Mouse (Mus musculus) adrenal gland, adult 8-10 months (tissue): Measurements from ENCODE around the gene H6pd. TPM values are rescaled to one million over a fixed set of nuclear protein-coding genes. Genes with fewer than 3 reads are reported as not detected.
"Not testable (repeated sequence)": the region's sequence is repeated elsewhere in the genome, so short reads cannot be mapped to it uniquely, and the experiment has no call there.

Experiments
- DNase-seq: peaks from one replicate; pipeline ENCODE4 v3.0.0; 2022
- total RNA-seq, 4 experiments: library from RNA; stranded (reverse); gene quantifications; 2 replicates each; pipeline ENCODE4 v1.2.4; 2022

Gene H6pd
- total RNA-seq: 100 to 1,000 TPM; 122 to 173 (median 155) TPM

- peak; percentile 88 for DNase-seq
Measured at GRCm38 (mm10) chr4:150008853-150009586, at the start of gene H6pd. TSS of gene H6pd (minus strand) at chr4:150009023.

GRCm38 (mm10) chr4:150057722-150058121 lies 48.9 kb upstream of the H6pd start:
- no peak for DNase-seq

- DNase-seq: no peak
Measured at GRCm38 (mm10) chr4:150056171-150056570, 47.3 kb upstream of the H6pd start.

- DNase-seq: no peak
Measured at GRCm38 (mm10) chr4:150052380-150052779, 43.6 kb upstream of the H6pd start.

- no peak for DNase-seq
Measured at GRCm38 (mm10) chr4:150051514-150051913, 42.7 kb upstream of the H6pd start.

GRCm38 (mm10) chr4:150049564-150050226 lies 40.9 kb upstream of the H6pd start:
- no peak for DNase-seq

GRCm38 (mm10) chr4:150049157-150049513 lies 40.3 kb upstream of the H6pd start:
- no peak for DNase-seq

- no peak for DNase-seq
Measured at GRCm38 (mm10) chr4:150048478-150049156, 39.8 kb upstream of the H6pd start.

GRCm38 (mm10) chr4:150048038-150048437 lies 39.2 kb upstream of the H6pd start:
- peak; percentile 72 for DNase-seq

GRCm38 (mm10) chr4:150043591-150043990 lies 34.8 kb upstream of the H6pd start:
- no peak for DNase-seq

GRCm38 (mm10) chr4:150041346-150042110 lies 32.7 kb upstream of the H6pd start:
- no peak for DNase-seq

GRCm38 (mm10) chr4:150040856-150041255 lies 32.0 kb upstream of the H6pd start:
- not testable (repeated sequence) for DNase-seq

GRCm38 (mm10) chr4:150040003-150040581 lies 31.3 kb upstream of the H6pd start:
- DNase-seq: no peak

- no peak for DNase-seq
Measured at GRCm38 (mm10) chr4:150038533-150038932, 29.7 kb upstream of the H6pd start.

GRCm38 (mm10) chr4:150036094-150036493 lies 27.3 kb upstream of the H6pd start:
- DNase-seq: no peak

GRCm38 (mm10) chr4:150035280-150035679 lies 26.5 kb upstream of the H6pd start:
- peak; percentile 71 for DNase-seq

GRCm38 (mm10) chr4:150033261-150033671 lies 24.4 kb upstream of the H6pd start:
- DNase-seq: no peak

- no peak for DNase-seq
Measured at GRCm38 (mm10) chr4:150031234-150031890, 22.5 kb upstream of the H6pd start.

GRCm38 (mm10) chr4:150030449-150031233 lies 21.8 kb upstream of the H6pd start:
- DNase-seq: no peak

- DNase-seq: no peak
Measured at GRCm38 (mm10) chr4:150029885-150030284, 21.1 kb upstream of the H6pd start.

- no peak for DNase-seq
Measured at GRCm38 (mm10) chr4:150023518-150023917, 14.7 kb upstream of the H6pd start.
